Mouse (Mus musculus) hindbrain, postnatal 0 days (tissue): Measurements from ENCODE around the gene Gm7102. TPM values are rescaled to one million over a fixed set of nuclear protein-coding genes. Genes with fewer than 3 reads are reported as not detected.
"Not testable (repeated sequence)": the region's sequence is repeated elsewhere in the genome, so short reads cannot be mapped to it uniquely, and the experiment has no call there.

Experiments
- ATAC-seq: fragments of 200-750 bp; cut with Nextera tagmentation; 2 replicates; pipeline ENCODE4 v1.8.0; 2017; ENCODE audit warnings: mild to moderate bottlenecking, moderate TSS enrichment, moderate library complexity
- DNase-seq: peaks from one replicate; pipeline ENCODE4 v3.0.0-alpha.2; 2015; ENCODE audit warnings: low spot score
- H3K27ac ChIP-seq: fragments of 300-500 bp; sonication (generic); 2 replicates; pipeline ENCODE4 v1.5.1; 2014; ENCODE audit warnings: mild to moderate bottlenecking
- H3K27me3 ChIP-seq: fragments of 300-500 bp; sonication (generic); 2 replicates; pipeline ENCODE4 v1.6.1; 2014; ENCODE audit warnings: low read length, mixed read lengths; ENCODE audit not compliant: insufficient read depth
- H3K36me3 ChIP-seq: fragments of 300-500 bp; sonication (generic); 2 replicates; pipeline ENCODE4 v1.6.1; 2014; ENCODE audit warnings: low read length, mixed read lengths; ENCODE audit not compliant: insufficient read depth
- H3K4me1 ChIP-seq: fragments of 300-500 bp; sonication (generic); 2 replicates; pipeline ENCODE4 v1.6.1; 2014; ENCODE audit warnings: antibody characterized with exemption, low read length, mixed read lengths; ENCODE audit not compliant: insufficient read depth
- H3K4me2 ChIP-seq: fragments of 300-500 bp; sonication (generic); 2 replicates; pipeline ENCODE4 v1.6.1; 2014; ENCODE audit warnings: low read depth, mild to moderate bottlenecking, low read length, moderate library complexity, mixed read lengths
- H3K4me3 ChIP-seq: fragments of 300-500 bp; sonication (generic); 2 replicates; pipeline ENCODE4 v1.5.1; 2014; ENCODE audit warnings: low read length
- H3K9ac ChIP-seq: fragments of 300-500 bp; sonication (generic); replicated peaks from 2 replicates; pipeline ENCODE4 v1.6.1; 2014; ENCODE audit warnings: mild to moderate bottlenecking, low read length, moderate library complexity, mixed read lengths
- H3K9me3 ChIP-seq: fragments of 300-500 bp; sonication (generic); 2 replicates; pipeline ENCODE4 v1.6.1; 2016; ENCODE audit warnings: low read length, mixed read lengths
- CTCF ChIP-seq: IDR thresholded peaks from 2 replicates; pipeline ENCODE4 v1.5.1; 2016; ENCODE audit warnings: antibody characterized with exemption, control low read depth, low read depth
- WGBS: fragments of 180-500 bp; shearing (Covaris S2); extraction: QIAGEN DNeasy Blood & Tissue Kit; methylation state at CpG from one replicate; pipeline ENCODE4 v1.1.7; 2014; 5-methylcytosine and 5-hydroxymethylcytosine counted together
- polyA plus RNA-seq: library from polyadenylated mRNA; unstranded; fragments of >200 nt; fragmentation: Nextera tagmentation; extraction: Ambion mirVana; gene quantifications from 2 replicates; pipeline ENCODE4 v1.2.1, GENCODE M21; 2015
- total RNA-seq: library from RNA; depleted of rRNA; stranded (reverse); fragments of >200 nt; gene quantifications from 2 replicates; pipeline ENCODE4 v1.2.3, GENCODE M21; 2014; rRNA removed

Gene Gm7102
- total RNA-seq (0.22 and 1.0 TPM in 2 replicates), polyA plus RNA-seq (0.19 TPM in 1 of 2 replicates, not detected in the other)

GRCm38 (mm10) chr19:61175756-61176324 is at the start of gene Gm7102:
TSS of gene Gm7102 (minus strand) at chr19:61176309.
- no peak for TF ChIP-seq CTCF
- no peaks in the 10 kb centered on the region for H3K9me3 ChIP-seq
- no peak within 1 kb of the TSS for H3K9ac ChIP-seq
- peak within 1 kb of the TSS; percentile 24 for H3K4me3 ChIP-seq
- H3K4me2 ChIP-seq, result peak within 1 kb of the TSS; percentile 46
- H3K27me3 ChIP-seq, result no peaks in the 10 kb centered on the region
- no peaks in the 10 kb centered on the region for H3K4me1 ChIP-seq
- WGBS, result 33% methylated on average over 39 of the region's 39 CpGs
- no peak within 1 kb of the TSS for H3K27ac ChIP-seq
- no peak for DNase-seq
- H3K36me3 ChIP-seq, result no peaks in the 10 kb centered on the region
- no peak for ATAC-seq

- 0 out of 2 replicates have a peak, but pooled peaks cover 6% of the 10 kb centered on the region for H3K4me1 ChIP-seq
- peak overlapping the region; percentile 88 for H3K27ac ChIP-seq
- TF ChIP-seq CTCF, result no peak
- DNase-seq, result peak; percentile 16
- peak overlapping the region; percentile 43 for H3K4me3 ChIP-seq
- WGBS, result 34% methylated on average over 51 of the region's 53 CpGs
- peak overlapping the region; percentile 56 for H3K4me2 ChIP-seq
- H3K9ac ChIP-seq, result peak overlapping the region; percentile 47
- H3K36me3 ChIP-seq, result no peaks in the 10 kb centered on the region
- peak; percentile 14; the same call in 1 of the 2 replicates for ATAC-seq
- H3K9me3 ChIP-seq, result no peaks in the 10 kb centered on the region
- no peaks in the 10 kb centered on the region for H3K27me3 ChIP-seq
Observed at GRCm38 (mm10) chr19:61224678-61225525, 48.8 kb upstream of the Gm7102 start.

GRCm38 (mm10) chr19:61223706-61224328 is 47.7 kb upstream of the Gm7102 start:
- 92% methylated on average over 6 of the region's 6 CpGs for WGBS
- Histone ChIP-seq H3K9me3 (no peaks in the 10 kb centered on the region), H3K9ac (no peak overlapping the region), H3K4me3 (no peak overlapping the region), H3K4me2 (no peak overlapping the region), H3K27ac (no peak overlapping the region), H3K36me3 (no peaks in the 10 kb centered on the region), H3K4me1 (0 out of 2 replicates have a peak, but pooled peaks cover 6% of the 10 kb centered on the region), H3K27me3 (no peaks in the 10 kb centered on the region)
- peak; percentile 45 for TF ChIP-seq CTCF
- peak; percentile 27 for DNase-seq
- ATAC-seq, result no peak

GRCm38 (mm10) chr19:61207506-61207905 is 31.4 kb upstream of the Gm7102 start:
- not testable (repeated sequence) for H3K9me3 ChIP-seq

GRCm38 (mm10) chr19:61199836-61200235 is 23.7 kb upstream of the Gm7102 start:
- no peaks in the 10 kb centered on the region for H3K9me3 ChIP-seq
- no peaks in the 10 kb centered on the region for H3K4me1 ChIP-seq
- H3K27ac ChIP-seq, result no peak overlapping the region
- no peak for DNase-seq
- no peaks in the 10 kb centered on the region for H3K36me3 ChIP-seq
- no peak overlapping the region for H3K4me3 ChIP-seq
- no peak overlapping the region for H3K9ac ChIP-seq
- no peaks in the 10 kb centered on the region for H3K27me3 ChIP-seq
- WGBS, result 17% methylated on average over 10 of the region's 10 CpGs
- TF ChIP-seq CTCF, result no peak
- ATAC-seq, result no peak
- no peak overlapping the region for H3K4me2 ChIP-seq

More at GRCm38 (mm10) chr19:61207506-61207905, 31.4 kb upstream of the Gm7102 start:
- not testable (repeated sequence) for H3K36me3 ChIP-seq, H3K4me2 ChIP-seq, H3K4me3 ChIP-seq, H3K9ac ChIP-seq, ATAC-seq, H3K4me1 ChIP-seq, DNase-seq, H3K27me3 ChIP-seq, H3K27ac ChIP-seq
- 81% methylated on average over 6 of the region's 6 CpGs for WGBS

- H3K9me3 ChIP-seq, result no peaks in the 10 kb centered on the region
- no peak overlapping the region for H3K27ac ChIP-seq
- DNase-seq (peak; percentile 92), ATAC-seq (no peak)
- no peaks in the 10 kb centered on the region for H3K36me3 ChIP-seq
- no peaks in the 10 kb centered on the region for H3K27me3 ChIP-seq
- TF ChIP-seq CTCF, result no peak
- H3K4me3 ChIP-seq, result no peak overlapping the region
- WGBS, result 11% methylated on average over 13 of the region's 13 CpGs
- no peak overlapping the region for H3K4me2 ChIP-seq
- no peak overlapping the region for H3K9ac ChIP-seq
- no peaks in the 10 kb centered on the region for H3K4me1 ChIP-seq
Observed at GRCm38 (mm10) chr19:61199316-61199715, 23.2 kb upstream of the Gm7102 start.

- H3K9me3 ChIP-seq, H3K27me3 ChIP-seq, H3K4me1 ChIP-seq, H3K36me3 ChIP-seq, DNase-seq, H3K4me2 ChIP-seq, H3K4me3 ChIP-seq, H3K27ac ChIP-seq, H3K9ac ChIP-seq, ATAC-seq: not testable (repeated sequence)
- 85% methylated on average over 2 of the region's 2 CpGs for WGBS
Observed at GRCm38 (mm10) chr19:61183590-61183989, 7.5 kb upstream of the Gm7102 start, which contains the start of gene Gm6020. TSS of gene Gm6020 (plus strand) at chr19:61183890.
